Mouse (Mus musculus) gastrocnemius, postnatal 14 days (tissue): ENCODE results near the gene Arfgap2. TPM values are rescaled to one million over a fixed set of nuclear protein-coding genes. Genes with fewer than 3 reads are reported as not detected.
A peak's percentile ranks its signal among the peaks of the same experiment; 100 is the strongest.

Source experiments
- DNase-seq: peaks from one replicate; pipeline ENCODE4 v3.0.0; 2021; ENCODE audit warnings: mixed read lengths
- intact Hi-C: fragments of 180-260 bp; cut with DNase I; formaldehyde crosslinking; loops from one replicate; pipeline ENCODE4 v1.15.1; 2025; ENCODE audit warnings: low total_unique reads
- total RNA-seq, 2 experiments: library from RNA; stranded (reverse); gene quantifications; 2 replicates each; pipeline ENCODE4 v1.2.3; 2021

Arfgap2 gene
- total RNA-seq, 2 experiments from 2014 or later, result 74.4 to 104 TPM

- intact Hi-C loops, result no loop called here
These were observed 34.4 kb downstream of the Arfgap2 start for GRCm38 (mm10) chr2:91299156-91299555.

GRCm38 (mm10) chr2:91300784-91301183, 36.0 kb downstream of the Arfgap2 start:
- no peak for DNase-seq
- intact Hi-C loops, result loop anchor here (10.0 kb wide), 1 partner anchor 54 kb away; no protein-coding TSS in a partner anchor

More at GRCm38 (mm10) chr2:91299156-91299555, 34.4 kb downstream of the Arfgap2 start:
- peak; percentile 23 for DNase-seq

DNA sequence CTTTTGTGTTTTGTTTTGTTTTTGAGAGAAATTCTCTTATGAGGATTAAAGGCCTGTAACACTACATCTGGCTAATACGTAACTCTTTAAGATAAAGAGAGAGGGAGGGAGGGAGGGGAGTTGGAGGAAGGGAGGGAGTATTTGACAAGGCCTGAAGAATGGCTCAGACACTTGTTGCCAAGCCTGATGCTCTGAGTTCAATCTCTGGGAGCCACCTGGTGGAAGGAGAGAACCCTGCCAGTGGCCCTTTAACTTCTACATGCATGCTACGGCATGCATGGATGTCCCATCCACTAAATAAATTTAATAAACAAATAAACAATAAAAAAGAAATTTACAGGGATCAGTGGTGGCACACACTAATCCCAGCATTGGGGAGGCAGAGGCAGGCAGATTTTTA, 37.1 kb downstream of the Arfgap2 start:
- no peak for DNase-seq
- intact Hi-C loops, result loop anchor here (10.0 kb wide), 1 partner anchor 53 kb away; no protein-coding TSS in a partner anchor

DNA sequence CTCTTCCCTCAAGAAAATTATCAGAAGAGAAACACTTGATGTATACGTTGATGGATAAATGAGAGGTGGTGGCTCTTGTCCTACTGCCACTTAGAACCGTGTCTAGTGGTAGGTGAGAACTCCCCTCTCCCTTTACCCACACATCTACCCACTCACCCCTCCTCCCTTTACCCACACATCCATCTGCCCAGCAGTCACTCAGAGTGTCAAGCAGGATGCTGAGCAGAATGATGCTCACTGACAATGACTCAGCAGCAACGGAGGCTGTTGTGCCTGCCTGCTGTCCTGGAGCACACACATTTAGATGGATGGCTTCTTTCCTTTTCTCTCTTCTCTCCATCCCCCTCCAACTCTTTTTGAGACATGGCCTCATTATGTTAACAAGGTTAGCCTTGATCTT, 38.1 kb downstream of the Arfgap2 start:
- intact Hi-C loops, result loop anchor here (10.0 kb wide), 1 partner anchor 52 kb away; no protein-coding TSS in a partner anchor
- DNase-seq, result no peak

DNA sequence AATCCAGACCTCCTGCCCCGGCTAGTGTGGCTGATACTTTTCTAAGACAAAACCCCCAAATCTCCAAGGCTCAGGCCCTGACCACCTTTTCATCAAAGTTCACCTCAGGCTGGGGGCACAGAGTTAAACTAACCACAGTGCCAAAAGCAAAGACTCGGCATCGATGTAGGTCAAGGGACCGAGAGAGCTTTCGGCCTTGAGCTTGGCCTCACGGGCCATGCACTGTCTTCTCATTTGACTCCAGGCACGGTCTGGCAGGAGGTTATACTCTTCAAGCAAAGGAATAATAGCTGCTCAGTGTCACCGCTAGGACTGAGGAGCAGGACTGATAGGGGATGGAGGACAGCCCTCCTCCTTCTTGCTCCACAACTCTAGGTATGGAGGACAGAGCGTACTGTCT, 41.2 kb downstream of the Arfgap2 start:
- intact Hi-C loops, result loop anchor here (10.0 kb wide), 1 partner anchor 49 kb away; no protein-coding TSS in a partner anchor
- no peak for DNase-seq

DNA sequence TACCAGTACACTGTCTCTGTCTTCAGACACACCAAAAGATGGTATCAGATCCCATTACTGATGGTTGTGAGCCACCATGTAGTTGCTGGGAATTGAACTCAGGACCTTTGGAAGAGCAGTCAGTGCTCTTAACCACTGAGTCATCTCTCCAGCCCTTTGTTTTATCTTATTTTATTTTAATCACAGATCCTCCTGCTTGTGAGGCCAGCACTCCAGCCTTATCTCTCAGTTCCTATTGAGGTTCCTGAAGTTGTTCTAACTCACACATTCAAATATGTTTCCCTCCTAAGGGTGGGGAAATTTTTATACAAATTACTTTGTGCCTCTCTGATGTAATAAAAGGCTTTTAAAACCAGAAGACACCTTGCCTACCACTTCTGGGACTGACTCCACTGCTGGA, 41.8 kb downstream of the Arfgap2 start:
- intact Hi-C loops, result loop anchor here (10.0 kb wide), 1 partner anchor 48 kb away; no protein-coding TSS in a partner anchor
- DNase-seq, result no peak

DNA sequence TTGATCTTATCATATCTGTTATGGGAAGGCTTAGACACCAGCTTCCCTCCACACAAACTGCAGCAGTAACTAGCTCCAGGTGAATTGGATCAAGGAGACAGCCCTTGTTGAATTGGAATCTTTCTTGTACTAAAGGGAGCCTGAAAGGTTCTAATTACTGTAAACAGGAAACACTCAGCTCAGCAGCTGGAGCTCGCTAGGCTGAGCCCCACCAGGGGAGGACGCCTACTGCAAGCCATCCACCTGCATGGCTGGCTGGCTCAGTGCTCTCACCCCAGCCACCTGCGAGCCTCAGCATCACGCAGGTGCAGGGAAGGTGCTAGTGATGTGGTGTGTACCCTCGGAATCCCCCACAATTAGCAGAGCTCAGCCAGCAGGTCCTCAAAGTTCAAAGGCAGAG, 43.9 kb downstream of the Arfgap2 start:
- intact Hi-C loops, result loop anchor here (10.0 kb wide), 1 partner anchor 46 kb away; no protein-coding TSS in a partner anchor
- no peak for DNase-seq

GRCm38 (mm10) chr2:91309546-91309945, 44.8 kb downstream of the Arfgap2 start:
- no peak for DNase-seq
- intact Hi-C loops, result loop anchor here (10.0 kb wide), 1 partner anchor 45 kb away; no protein-coding TSS in a partner anchor

DNA sequence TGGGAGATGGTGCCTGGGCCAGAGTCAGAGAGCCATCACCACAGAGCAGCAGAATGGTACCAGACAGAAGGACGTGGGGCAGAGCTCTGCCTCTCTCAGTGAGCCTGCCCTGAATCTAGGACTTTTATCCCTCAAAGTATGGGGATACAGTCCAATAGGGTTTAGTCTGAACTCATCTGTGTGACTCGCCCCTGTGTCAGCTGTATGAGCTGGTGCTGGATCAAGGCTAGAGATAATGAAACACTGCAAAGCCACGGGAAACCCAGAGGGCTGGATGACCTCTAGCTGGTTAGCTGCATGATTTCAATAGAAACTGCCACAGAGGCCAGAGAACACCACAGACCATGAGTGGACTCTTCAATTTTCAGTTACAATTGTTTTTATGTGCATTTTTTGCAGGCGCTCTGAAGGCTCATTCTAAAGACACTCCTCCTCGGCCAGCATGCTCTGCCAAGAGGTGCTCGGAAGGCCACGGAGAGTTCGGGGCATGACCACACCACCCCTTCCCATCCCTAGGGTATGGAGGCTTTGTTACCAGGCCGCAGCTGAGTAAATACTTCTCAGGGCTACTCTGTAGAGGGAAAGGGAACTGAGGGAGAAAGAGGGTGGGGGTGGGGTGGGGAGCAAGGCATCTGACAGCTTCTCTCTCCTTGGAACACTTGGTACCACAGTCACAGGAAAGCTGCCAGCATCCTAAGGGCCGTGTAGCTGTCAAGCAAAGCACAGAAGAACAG, 48.0 kb downstream of the Arfgap2 start:
- DNase-seq, result no peak
- intact Hi-C loops, result no loop called here

DNA sequence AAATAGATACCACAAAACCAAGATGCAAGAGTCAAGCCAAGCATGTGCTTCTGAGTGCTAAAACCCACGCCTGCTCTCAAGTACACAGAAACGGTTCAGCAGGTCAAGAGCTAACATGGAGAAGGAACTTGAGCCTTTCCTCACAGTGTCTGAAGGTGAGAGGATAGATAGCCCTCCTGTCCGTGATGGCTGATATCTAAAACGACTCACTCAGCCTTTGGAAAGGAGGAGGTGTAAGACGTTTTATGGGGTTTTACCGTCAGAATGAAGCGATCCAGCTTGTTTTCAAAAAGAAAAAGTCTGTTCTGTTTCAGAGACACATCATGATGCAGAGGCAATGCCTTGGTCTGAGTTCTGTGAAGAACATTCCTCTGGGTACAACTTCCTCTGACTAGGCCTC, 49.4 kb downstream of the Arfgap2 start:
- intact Hi-C loops, result no loop called here
- DNase-seq, result no peak

GRCm38 (mm10) chr2:91320559-91321529, 56.1 kb downstream of the Arfgap2 start:
- no peak for DNase-seq
- intact Hi-C loops, result no loop called here

DNA sequence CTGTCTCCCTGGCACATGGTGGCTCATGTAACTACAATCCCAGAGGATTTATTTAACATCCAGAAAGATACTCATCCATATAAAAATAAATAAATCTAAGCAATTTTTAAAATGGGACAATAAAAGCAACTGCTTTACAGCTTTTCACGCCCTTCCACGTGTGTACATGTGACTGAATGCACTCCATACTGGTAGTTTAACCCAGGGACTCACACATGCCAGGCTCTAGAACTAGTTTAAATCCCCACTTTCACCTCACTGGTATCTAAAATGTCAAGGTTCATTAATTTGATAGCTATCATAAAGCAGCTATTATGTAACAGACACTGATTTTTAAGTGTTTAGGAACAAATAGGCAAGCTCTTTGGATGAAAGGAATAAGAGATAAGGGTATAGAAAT, 57.1 kb downstream of the Arfgap2 start:
- DNase-seq, result no peak
- intact Hi-C loops, result no loop called here

GRCm38 (mm10) chr2:91322490-91322889, 57.7 kb downstream of the Arfgap2 start:
- DNase-seq, result no peak
- intact Hi-C loops, result no loop called here

DNA sequence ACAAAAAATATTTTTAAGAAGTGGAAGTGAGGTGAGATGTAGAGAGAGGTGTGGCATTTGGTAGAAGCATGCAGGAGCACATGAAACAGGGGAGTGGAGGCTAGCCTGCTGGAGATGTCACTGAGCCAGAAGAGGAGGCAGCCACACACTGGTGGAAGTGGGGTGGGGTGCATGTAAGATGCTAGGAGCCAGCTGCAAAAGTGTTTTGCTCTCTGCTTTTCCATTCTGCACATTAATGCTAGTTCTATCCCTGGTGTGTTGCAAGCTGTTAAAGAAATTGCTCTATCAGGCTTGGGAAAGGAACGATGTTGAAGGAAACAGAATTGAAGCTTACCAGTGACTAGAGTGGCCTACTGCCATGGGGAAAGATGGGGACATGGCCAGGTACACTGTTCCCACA, 59.6 kb downstream of the Arfgap2 start:
- DNase-seq, result peak; percentile 28
- intact Hi-C loops, result no loop called here

GRCm38 (mm10) chr2:91324761-91325421, 60.1 kb downstream of the Arfgap2 start:
- DNase-seq, result peak; percentile 18
- intact Hi-C loops, result no loop called here

Other genes with a start within 250 kb of the Arfgap2 start
- 10 to 100 TPM; 22.4 to 23.0 TPM for gene Rapsn, start 229.4 kb upstream of the Arfgap2 start, total RNA-seq
- 100 to 1,000 TPM; 279 to 288 TPM for gene Psmc3, start 211.0 kb upstream of the Arfgap2 start, total RNA-seq
- 10 to 100 TPM; 21.7 to 25.9 TPM for gene Slc39a13, start 194.6 kb upstream of the Arfgap2 start, total RNA-seq
- 1 to 10 TPM; 1.5 to 2.1 TPM for gene Spi1, start 182.6 kb upstream of the Arfgap2 start, total RNA-seq
- gene Mybpc3, start 146.8 kb upstream of the Arfgap2 start, total RNA-seq, result under 1 TPM in 1 of 2 experiments, not detected in 1; 0.09 TPM
- gene Madd, start 81.1 kb upstream of the Arfgap2 start, total RNA-seq, result 1 to 10 TPM; 5.0 to 5.9 TPM
- 1 to 10 TPM; 5.1 to 9.1 TPM for gene Nr1h3, start 62.1 kb upstream of the Arfgap2 start, total RNA-seq
- 10 to 100 TPM; 11.6 to 12.5 TPM for gene Acp2, start 62.1 kb upstream of the Arfgap2 start, total RNA-seq
- 1 to 10 TPM; 3.1 to 4.1 TPM for gene Ddb2, start 28.0 kb upstream of the Arfgap2 start, total RNA-seq
- 100 to 1,000 TPM; 282 to 292 TPM for gene Pacsin3, start 9.0 kb upstream of the Arfgap2 start, total RNA-seq
- 10 to 100 TPM; 11.3 to 13.2 TPM for gene 1110051M20Rik, start 179.7 kb downstream of the Arfgap2 start, total RNA-seq
- gene Lrp4, start 192.5 kb downstream of the Arfgap2 start, total RNA-seq, result 10 to 100 TPM; 13.9 to 15.4 TPM